Mouse (Mus musculus): ENCODE measurements around the gene Tie1. TPM values are rescaled to one million over a fixed set of nuclear protein-coding genes. Genes with fewer than 3 reads are reported as not detected.

Tie1 gene
- polyA plus RNA-seq (2014; fragmentation: Nextera tagmentation; extraction: Ambion mirVana), result 10.8 and 12.4 TPM in 2 replicates

- no peaks in the 10 kb centered on the region for H3K9me3 ChIP-seq (replicated peaks; ENCODE audit: control insufficient read depth, low read length)
- no peaks in the 10 kb centered on the region for H3K36me3 ChIP-seq (ENCODE audit: control insufficient read depth, insufficient read depth, low read length)
- no peak within 1 kb of the TSS for H3K27ac ChIP-seq (ENCODE audit: low read depth, low read length)
- no peak within 1 kb of the TSS for H3K4me2 ChIP-seq (ENCODE audit: low read length)
- no peaks in the 10 kb centered on the region for H3K27me3 ChIP-seq (replicated peaks; ENCODE audit: control insufficient read depth, insufficient read depth, low read length)
- H3K9ac ChIP-seq (ENCODE audit: low read length), result no peak within 1 kb of the TSS
- DNase-seq (ENCODE audit: low spot score) (no peak), ATAC-seq (no peak)
- WGBS, result 80% methylated on average over 8 of the region's 8 CpGs
- H3K4me1 ChIP-seq (ENCODE audit: control insufficient read depth, insufficient read depth, low read length), result no peaks in the 10 kb centered on the region
- H3K4me3 ChIP-seq (ENCODE audit: low read depth, low read length), result no peak within 1 kb of the TSS
Measured at GRCm38 (mm10) chr4:118489717-118490132, at the start of gene Tie1. Gene Tie1 (minus strand): TSS chr4:118490061.

- no peak overlapping the region for H3K4me2 ChIP-seq (ENCODE audit: low read length)
- WGBS, result 49% methylated on average over 6 of the region's 6 CpGs
Measured at GRCm38 (mm10) chr4:118537801-118538200, 47.9 kb upstream of the Tie1 start.

DNA sequence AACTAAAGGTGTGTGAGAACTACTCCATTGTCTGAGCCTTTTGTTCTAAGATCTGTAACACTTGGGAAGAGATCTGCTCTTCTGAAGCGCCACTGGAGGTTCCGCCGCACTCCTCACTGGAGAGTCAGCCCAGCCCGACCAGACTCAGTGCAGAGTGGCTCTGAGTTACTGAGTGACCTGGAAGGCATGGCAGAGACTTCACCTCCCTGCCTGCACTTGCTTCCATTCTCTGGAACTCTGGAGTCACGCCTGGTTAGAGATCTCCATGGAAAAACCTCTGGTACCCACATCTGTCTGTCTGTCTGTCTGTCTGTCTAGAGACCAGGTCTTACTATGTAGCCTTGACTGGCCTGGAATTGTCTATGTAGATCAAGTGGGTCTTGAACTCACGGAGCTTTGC, 45.7 kb upstream of the Tie1 start:
- WGBS, result 79% methylated on average over 6 of the region's 6 CpGs
- no peaks in the 10 kb centered on the region for H3K36me3 ChIP-seq (ENCODE audit: control insufficient read depth, insufficient read depth, low read length)
- no peak overlapping the region for H3K27ac ChIP-seq (ENCODE audit: low read depth, low read length)
- H3K9me3 ChIP-seq (replicated peaks; ENCODE audit: control insufficient read depth, low read length), result no peaks in the 10 kb centered on the region
- H3K4me3 ChIP-seq (ENCODE audit: low read depth, low read length), result no peak overlapping the region
- no peak overlapping the region for H3K9ac ChIP-seq (ENCODE audit: low read length)
- ATAC-seq (no peak), DNase-seq (ENCODE audit: low spot score) (no peak)
- H3K4me1 ChIP-seq (ENCODE audit: control insufficient read depth, insufficient read depth, low read length), result no peaks in the 10 kb centered on the region
- no peak overlapping the region for H3K4me2 ChIP-seq (ENCODE audit: low read length)
- no peaks in the 10 kb centered on the region for H3K27me3 ChIP-seq (replicated peaks; ENCODE audit: control insufficient read depth, insufficient read depth, low read length)

More at GRCm38 (mm10) chr4:118537801-118538200, 47.9 kb upstream of the Tie1 start:
- H3K4me3 ChIP-seq (ENCODE audit: low read depth, low read length), result no peak overlapping the region
- no peaks in the 10 kb centered on the region for H3K36me3 ChIP-seq (ENCODE audit: control insufficient read depth, insufficient read depth, low read length)
- no peaks in the 10 kb centered on the region for H3K27me3 ChIP-seq (replicated peaks; ENCODE audit: control insufficient read depth, insufficient read depth, low read length)
- no peak for ATAC-seq
- no peak overlapping the region for H3K27ac ChIP-seq (ENCODE audit: low read depth, low read length)
- no peaks in the 10 kb centered on the region for H3K4me1 ChIP-seq (ENCODE audit: control insufficient read depth, insufficient read depth, low read length)
- H3K9ac ChIP-seq (ENCODE audit: low read length), result no peak overlapping the region
- DNase-seq (ENCODE audit: low spot score), result no peak
- no peaks in the 10 kb centered on the region for H3K9me3 ChIP-seq (replicated peaks; ENCODE audit: control insufficient read depth, low read length)

DNA sequence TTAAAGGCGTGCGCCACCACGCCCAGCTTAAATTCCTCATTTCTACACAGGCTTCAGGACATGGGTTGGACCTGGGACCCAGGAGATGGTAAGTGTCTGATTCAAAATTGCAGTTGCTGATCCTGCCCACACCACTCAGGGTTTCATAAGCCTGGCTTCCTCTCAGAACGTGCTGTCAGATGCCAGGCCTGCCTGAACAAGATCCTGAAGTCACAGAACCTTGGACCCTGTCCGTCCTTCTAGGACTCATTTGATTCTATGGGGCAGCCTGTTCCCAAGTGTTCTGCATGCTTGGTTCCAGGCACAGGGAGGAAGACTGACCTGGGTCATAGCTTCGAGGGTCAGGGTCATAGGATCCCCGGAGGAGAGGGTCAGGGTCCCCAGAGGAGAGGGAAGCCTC, 43.7 kb upstream of the Tie1 start:
- no peak for ATAC-seq
- WGBS, result 81% methylated on average over 7 of the region's 7 CpGs
- Histone ChIP-seq H3K4me2 (ENCODE audit: low read length) (no peak overlapping the region), H3K9ac (ENCODE audit: low read length) (no peak overlapping the region), H3K9me3 (replicated peaks; ENCODE audit: control insufficient read depth, low read length) (no peaks in the 10 kb centered on the region), H3K4me3 (ENCODE audit: low read depth, low read length) (no peak overlapping the region), H3K27ac (ENCODE audit: low read depth, low read length) (no peak overlapping the region), H3K27me3 (replicated peaks; ENCODE audit: control insufficient read depth, insufficient read depth, low read length) (no peaks in the 10 kb centered on the region), H3K4me1 (ENCODE audit: control insufficient read depth, insufficient read depth, low read length) (no peaks in the 10 kb centered on the region), H3K36me3 (ENCODE audit: control insufficient read depth, insufficient read depth, low read length) (no peaks in the 10 kb centered on the region)
- no peak for DNase-seq (ENCODE audit: low spot score)

- H3K4me3 ChIP-seq (ENCODE audit: low read depth, low read length), result no peak overlapping the region
- no peak overlapping the region for H3K4me2 ChIP-seq (ENCODE audit: low read length)
- H3K27ac ChIP-seq (ENCODE audit: low read depth, low read length), result no peak overlapping the region
- H3K36me3 ChIP-seq (ENCODE audit: control insufficient read depth, insufficient read depth, low read length), result no peaks in the 10 kb centered on the region
- H3K9me3 ChIP-seq (replicated peaks; ENCODE audit: control insufficient read depth, low read length), result no peaks in the 10 kb centered on the region
- ATAC-seq (no peak), DNase-seq (ENCODE audit: low spot score) (no peak)
- H3K9ac ChIP-seq (ENCODE audit: low read length), result no peak overlapping the region
- 78% methylated on average over 3 of the region's 4 CpGs for WGBS
- no peaks in the 10 kb centered on the region for H3K4me1 ChIP-seq (ENCODE audit: control insufficient read depth, insufficient read depth, low read length)
- no peaks in the 10 kb centered on the region for H3K27me3 ChIP-seq (replicated peaks; ENCODE audit: control insufficient read depth, insufficient read depth, low read length)
Measured at GRCm38 (mm10) chr4:118533156-118533555, 43.3 kb upstream of the Tie1 start.

DNA sequence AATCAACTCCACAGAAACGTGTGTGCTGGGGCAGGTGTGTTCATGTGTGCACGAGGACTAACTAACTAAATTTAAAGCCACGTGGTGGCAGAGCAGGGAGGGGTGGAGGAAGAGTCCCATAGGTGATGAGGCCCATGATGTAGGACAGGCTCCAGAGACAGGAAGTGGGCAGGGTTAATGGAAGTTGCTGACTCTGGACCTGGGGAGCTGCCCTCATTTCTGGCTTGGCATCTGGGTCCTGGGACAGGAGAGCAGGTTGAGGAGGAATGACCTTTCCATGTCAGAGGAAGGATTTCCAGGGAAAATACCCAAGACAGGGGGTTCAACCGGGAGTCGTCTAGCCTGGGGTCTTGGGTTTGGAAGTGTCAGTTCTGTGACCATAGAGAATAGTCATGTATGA, 42.8 kb upstream of the Tie1 start:
- ATAC-seq, result no peak
- H3K9me3 ChIP-seq (replicated peaks; ENCODE audit: control insufficient read depth, low read length), result no peaks in the 10 kb centered on the region
- H3K4me2 ChIP-seq (ENCODE audit: low read length), result no peak overlapping the region
- no peaks in the 10 kb centered on the region for H3K27me3 ChIP-seq (replicated peaks; ENCODE audit: control insufficient read depth, insufficient read depth, low read length)
- no peaks in the 10 kb centered on the region for H3K4me1 ChIP-seq (ENCODE audit: control insufficient read depth, insufficient read depth, low read length)
- H3K36me3 ChIP-seq (ENCODE audit: control insufficient read depth, insufficient read depth, low read length), result no peaks in the 10 kb centered on the region
- DNase-seq (ENCODE audit: low spot score), result no peak
- H3K9ac ChIP-seq (ENCODE audit: low read length), result no peak overlapping the region
- H3K27ac ChIP-seq (ENCODE audit: low read depth, low read length), result no peak overlapping the region
- H3K4me3 ChIP-seq (ENCODE audit: low read depth, low read length), result no peak overlapping the region
- 80% methylated on average over 5 of the region's 5 CpGs for WGBS

DNA sequence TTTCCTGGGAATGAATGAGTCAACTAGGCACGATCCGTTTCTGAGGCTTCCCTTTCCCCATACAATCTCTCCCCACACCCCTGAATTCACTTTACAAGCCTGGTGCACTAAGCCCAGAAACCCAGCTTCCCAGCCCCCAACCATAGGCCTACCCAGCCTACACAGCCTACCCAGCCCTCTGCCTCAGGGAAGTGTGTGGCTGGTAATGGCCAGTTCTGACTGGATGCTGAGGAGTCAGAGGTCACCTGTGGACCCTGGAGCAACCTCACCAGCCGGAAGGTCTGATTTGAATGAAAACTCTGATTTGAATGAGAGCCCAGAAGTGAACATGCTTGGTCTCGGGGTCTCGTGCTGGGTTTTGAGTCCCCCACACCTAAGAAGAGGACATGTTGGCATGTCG, 37.9 kb upstream of the Tie1 start:
- no peaks in the 10 kb centered on the region for H3K27me3 ChIP-seq (replicated peaks; ENCODE audit: control insufficient read depth, insufficient read depth, low read length)
- no peaks in the 10 kb centered on the region for H3K9me3 ChIP-seq (replicated peaks; ENCODE audit: control insufficient read depth, low read length)
- ATAC-seq (no peak), DNase-seq (ENCODE audit: low spot score) (no peak)
- no peak overlapping the region for H3K4me3 ChIP-seq (ENCODE audit: low read depth, low read length)
- H3K9ac ChIP-seq (ENCODE audit: low read length), result no peak overlapping the region
- 86% methylated on average over 6 of the region's 6 CpGs for WGBS
- H3K27ac ChIP-seq (ENCODE audit: low read depth, low read length), result no peak overlapping the region
- H3K36me3 ChIP-seq (ENCODE audit: control insufficient read depth, insufficient read depth, low read length), result no peaks in the 10 kb centered on the region
- no peaks in the 10 kb centered on the region for H3K4me1 ChIP-seq (ENCODE audit: control insufficient read depth, insufficient read depth, low read length)
- H3K4me2 ChIP-seq (ENCODE audit: low read length), result no peak overlapping the region

GRCm38 (mm10) chr4:118527335-118527681, 37.4 kb upstream of the Tie1 start:
- Histone ChIP-seq H3K4me1 (ENCODE audit: control insufficient read depth, insufficient read depth, low read length) (no peaks in the 10 kb centered on the region), H3K36me3 (ENCODE audit: control insufficient read depth, insufficient read depth, low read length) (no peaks in the 10 kb centered on the region), H3K9me3 (replicated peaks; ENCODE audit: control insufficient read depth, low read length) (no peaks in the 10 kb centered on the region), H3K9ac (ENCODE audit: low read length) (no peak overlapping the region), H3K27ac (ENCODE audit: low read depth, low read length) (no peak overlapping the region), H3K4me3 (ENCODE audit: low read depth, low read length) (no peak overlapping the region), H3K27me3 (replicated peaks; ENCODE audit: control insufficient read depth, insufficient read depth, low read length) (no peaks in the 10 kb centered on the region), H3K4me2 (ENCODE audit: low read length) (no peak overlapping the region)
- WGBS, result 32% methylated on average over 5 of the region's 5 CpGs
- ATAC-seq (no peak), DNase-seq (ENCODE audit: low spot score) (no peak)

- Histone ChIP-seq H3K4me2 (ENCODE audit: low read length) (no peak within 1 kb of the TSS), H3K4me1 (ENCODE audit: control insufficient read depth, insufficient read depth, low read length) (no peaks in the 10 kb centered on the region), H3K9ac (ENCODE audit: low read length) (no peak within 1 kb of the TSS), H3K9me3 (replicated peaks; ENCODE audit: control insufficient read depth, low read length) (no peaks in the 10 kb centered on the region), H3K36me3 (ENCODE audit: control insufficient read depth, insufficient read depth, low read length) (no peaks in the 10 kb centered on the region), H3K27ac (ENCODE audit: low read depth, low read length) (no peak within 1 kb of the TSS), H3K4me3 (ENCODE audit: low read depth, low read length) (no peak within 1 kb of the TSS), H3K27me3 (replicated peaks; ENCODE audit: control insufficient read depth, insufficient read depth, low read length) (no peaks in the 10 kb centered on the region)
- no peak for DNase-seq (ENCODE audit: low spot score)
- 30% methylated on average over 17 of the region's 17 CpGs for WGBS
- ATAC-seq, result no peak
Measured at GRCm38 (mm10) chr4:118526408-118527334, 36.8 kb upstream of the Tie1 start, which contains the start of gene 2610528J11Rik. Gene 2610528J11Rik (plus strand): TSS chr4:118526999.

Measured in forebrain, embryonic 14.5 days (tissue).